Mouse (Mus musculus): ENCODE results near the gene Mecom. TPM values are rescaled to one million over a fixed set of nuclear protein-coding genes. Genes with fewer than 3 reads are reported as not detected.

Mecom gene
- polyA plus RNA-seq, 1 experiment from 2014 or later: 13.0 TPM

- Histone ChIP-seq H3K4me2 (ENCODE audit: low read depth, low read length) (peak overlapping the region; percentile 89), H3K9ac (ENCODE audit: low read depth, low read length) (peak overlapping the region; percentile 71), H3K27me3 (replicated peaks; ENCODE audit: control insufficient read depth, insufficient read depth, low read length) (peaks cover 35% of the 10 kb centered on the region), H3K36me3 (ENCODE audit: control insufficient read depth, insufficient read depth, low read length) (no peaks in the 10 kb centered on the region), H3K4me3 (ENCODE audit: low read depth, low read length) (peak overlapping the region; percentile 58), H3K4me1 (ENCODE audit: control insufficient read depth, insufficient read depth, low read length) (peaks cover 12% of the 10 kb centered on the region), H3K9me3 (ENCODE audit: control insufficient read depth, low read length) (no peaks in the 10 kb centered on the region), H3K27ac (replicated peaks; ENCODE audit: low read depth, low read length) (peak overlapping the region; percentile 83; the same call in 1 of the 2 replicates)
- ATAC-seq (ENCODE audit: low read depth) (no peak), DNase-seq (ENCODE audit: low spot score) (no peak)
- WGBS: 5% methylated on average over 17 of the region's 17 CpGs
Measured at GRCm38 (mm10) chr3:30506329-30507027, 41.3 kb downstream of the Mecom start.

- DNase-seq (ENCODE audit: low spot score): no peak
- peak overlapping the region; percentile 89; the same call in 1 of the 2 replicates for H3K4me2 ChIP-seq (ENCODE audit: low read depth, low read length)
- H3K9ac ChIP-seq (ENCODE audit: low read depth, low read length): no peak overlapping the region
- WGBS: 26% methylated on average over 16 of the region's 16 CpGs
- H3K27ac ChIP-seq (replicated peaks; ENCODE audit: low read depth, low read length): peak overlapping the region; percentile 55
- no peak overlapping the region for H3K4me3 ChIP-seq (ENCODE audit: low read depth, low read length)
- peaks cover 12% of the 10 kb centered on the region for H3K4me1 ChIP-seq (ENCODE audit: control insufficient read depth, insufficient read depth, low read length)
- ATAC-seq (ENCODE audit: low read depth): no peak
- H3K9me3 ChIP-seq (ENCODE audit: control insufficient read depth, low read length): no peaks in the 10 kb centered on the region
- H3K27me3 ChIP-seq (replicated peaks; ENCODE audit: control insufficient read depth, insufficient read depth, low read length): peaks cover 29% of the 10 kb centered on the region
- H3K36me3 ChIP-seq (ENCODE audit: control insufficient read depth, insufficient read depth, low read length): no peaks in the 10 kb centered on the region
Measured at GRCm38 (mm10) chr3:30505741-30506251, 42.0 kb downstream of the Mecom start.

GRCm38 (mm10) chr3:30504561-30504960 lies 43.2 kb downstream of the Mecom start:
- H3K9ac ChIP-seq (ENCODE audit: low read depth, low read length): no peak overlapping the region
- 41% methylated on average over 7 of the region's 7 CpGs for WGBS
- H3K4me1 ChIP-seq (ENCODE audit: control insufficient read depth, insufficient read depth, low read length): peaks cover 12% of the 10 kb centered on the region
- DNase-seq (ENCODE audit: low spot score) (no peak), ATAC-seq (ENCODE audit: low read depth) (no peak)
- no peak overlapping the region for H3K27ac ChIP-seq (replicated peaks; ENCODE audit: low read depth, low read length)
- H3K27me3 ChIP-seq (replicated peaks; ENCODE audit: control insufficient read depth, insufficient read depth, low read length): peaks cover 18% of the 10 kb centered on the region
- no peak overlapping the region for H3K4me3 ChIP-seq (ENCODE audit: low read depth, low read length)
- H3K4me2 ChIP-seq (ENCODE audit: low read depth, low read length): no peak overlapping the region
- H3K9me3 ChIP-seq (ENCODE audit: control insufficient read depth, low read length): no peaks in the 10 kb centered on the region
- no peaks in the 10 kb centered on the region for H3K36me3 ChIP-seq (ENCODE audit: control insufficient read depth, insufficient read depth, low read length)

DNA sequence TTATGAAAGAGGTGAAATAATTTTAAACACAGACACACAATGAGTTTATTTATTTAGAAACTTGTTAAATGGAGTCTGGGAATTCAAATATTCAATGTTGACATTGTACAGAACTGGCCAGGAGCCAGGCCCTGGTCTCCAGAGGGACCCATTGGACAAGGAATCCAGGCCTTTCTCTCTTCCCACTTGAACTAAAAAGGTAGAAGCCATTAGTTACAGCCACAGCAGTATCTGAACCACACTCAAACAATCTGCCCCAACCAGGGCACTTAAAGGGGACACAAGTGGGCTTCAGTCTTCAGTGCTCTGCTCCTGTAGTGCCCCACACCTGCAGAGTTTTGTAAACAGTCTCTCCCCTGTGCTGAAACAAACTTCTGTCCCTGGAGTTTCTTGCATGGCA lies 44.0 kb downstream of the Mecom start:
- DNase-seq (ENCODE audit: low spot score): no peak
- H3K4me3 ChIP-seq (ENCODE audit: low read depth, low read length): no peak overlapping the region

GRCm38 (mm10) chr3:30498202-30498828 lies 49.5 kb downstream of the Mecom start:
- H3K4me1 ChIP-seq (ENCODE audit: control insufficient read depth, insufficient read depth, low read length): 0 out of 2 replicates have a peak, but pooled peaks cover 5% of the 10 kb centered on the region
- no peaks in the 10 kb centered on the region for H3K36me3 ChIP-seq (ENCODE audit: control insufficient read depth, insufficient read depth, low read length)
- no peak overlapping the region for H3K4me3 ChIP-seq (ENCODE audit: low read depth, low read length)
- no peak overlapping the region for H3K27ac ChIP-seq (replicated peaks; ENCODE audit: low read depth, low read length)
- H3K27me3 ChIP-seq (replicated peaks; ENCODE audit: control insufficient read depth, insufficient read depth, low read length): no peaks in the 10 kb centered on the region
- peak; percentile 84; the same call in 1 of the 2 replicates for ATAC-seq (ENCODE audit: low read depth)
- H3K9ac ChIP-seq (ENCODE audit: low read depth, low read length): peak overlapping the region; percentile 6; the same call in 1 of the 2 replicates
- H3K9me3 ChIP-seq (ENCODE audit: control insufficient read depth, low read length): peaks cover 3% of the 10 kb centered on the region; the same call in 1 of the 2 replicates
- H3K4me2 ChIP-seq (ENCODE audit: low read depth, low read length): no peak overlapping the region
- DNase-seq (ENCODE audit: low spot score): no peak
- 20% methylated on average over 9 of the region's 9 CpGs for WGBS

More for the DNA sequence above, 44.0 kb downstream of the Mecom start:
- no peaks in the 10 kb centered on the region for H3K9me3 ChIP-seq (ENCODE audit: control insufficient read depth, low read length)
- peaks cover 12% of the 10 kb centered on the region for H3K4me1 ChIP-seq (ENCODE audit: control insufficient read depth, insufficient read depth, low read length)
- H3K9ac ChIP-seq (ENCODE audit: low read depth, low read length): no peak overlapping the region
- no peak overlapping the region for H3K4me2 ChIP-seq (ENCODE audit: low read depth, low read length)
- H3K27ac ChIP-seq (replicated peaks; ENCODE audit: low read depth, low read length): no peak overlapping the region
- peaks cover 11% of the 10 kb centered on the region; the same call in 1 of the 2 replicates for H3K27me3 ChIP-seq (replicated peaks; ENCODE audit: control insufficient read depth, insufficient read depth, low read length)
- ATAC-seq (ENCODE audit: low read depth): no peak
- no peaks in the 10 kb centered on the region for H3K36me3 ChIP-seq (ENCODE audit: control insufficient read depth, insufficient read depth, low read length)

- H3K36me3 ChIP-seq (ENCODE audit: control insufficient read depth, insufficient read depth, low read length): no peaks in the 10 kb centered on the region
- ATAC-seq (ENCODE audit: low read depth) (no peak), DNase-seq (ENCODE audit: low spot score) (no peak)
- no peak overlapping the region for H3K4me3 ChIP-seq (ENCODE audit: low read depth, low read length)
- H3K4me1 ChIP-seq (ENCODE audit: control insufficient read depth, insufficient read depth, low read length): 0 out of 2 replicates have a peak, but pooled peaks cover 5% of the 10 kb centered on the region
- H3K9ac ChIP-seq (ENCODE audit: low read depth, low read length): no peak overlapping the region
- WGBS: 83% methylated on average over 2 of the region's 2 CpGs
- no peaks in the 10 kb centered on the region for H3K27me3 ChIP-seq (replicated peaks; ENCODE audit: control insufficient read depth, insufficient read depth, low read length)
- peaks cover 7% of the 10 kb centered on the region for H3K9me3 ChIP-seq (ENCODE audit: control insufficient read depth, low read length)
- no peak overlapping the region for H3K27ac ChIP-seq (replicated peaks; ENCODE audit: low read depth, low read length)
- H3K4me2 ChIP-seq (ENCODE audit: low read depth, low read length): no peak overlapping the region
Measured at GRCm38 (mm10) chr3:30494371-30494770, 53.4 kb downstream of the Mecom start.

GRCm38 (mm10) chr3:30488808-30489207 lies 59.0 kb downstream of the Mecom start:
- 52% methylated on average over 4 of the region's 4 CpGs for WGBS
- no peak for ATAC-seq (ENCODE audit: low read depth)
- no peak overlapping the region for H3K27ac ChIP-seq (replicated peaks; ENCODE audit: low read depth, low read length)
- no peaks in the 10 kb centered on the region for H3K36me3 ChIP-seq (ENCODE audit: control insufficient read depth, insufficient read depth, low read length)
- no peaks in the 10 kb centered on the region for H3K4me1 ChIP-seq (ENCODE audit: control insufficient read depth, insufficient read depth, low read length)
- H3K9ac ChIP-seq (ENCODE audit: low read depth, low read length): no peak overlapping the region
- DNase-seq (ENCODE audit: low spot score): no peak
- H3K27me3 ChIP-seq (replicated peaks; ENCODE audit: control insufficient read depth, insufficient read depth, low read length): no peaks in the 10 kb centered on the region
- H3K4me3 ChIP-seq (ENCODE audit: low read depth, low read length): no peak overlapping the region
- peaks cover 7% of the 10 kb centered on the region for H3K9me3 ChIP-seq (ENCODE audit: control insufficient read depth, low read length)
- H3K4me2 ChIP-seq (ENCODE audit: low read depth, low read length): no peak overlapping the region

GRCm38 (mm10) chr3:30486422-30486821 lies 61.4 kb downstream of the Mecom start:
- Histone ChIP-seq H3K4me3 (ENCODE audit: low read depth, low read length) (no peak overlapping the region), H3K9me3 (ENCODE audit: control insufficient read depth, low read length) (no peaks in the 10 kb centered on the region), H3K4me2 (ENCODE audit: low read depth, low read length) (no peak overlapping the region), H3K27me3 (replicated peaks; ENCODE audit: control insufficient read depth, insufficient read depth, low read length) (no peaks in the 10 kb centered on the region), H3K36me3 (ENCODE audit: control insufficient read depth, insufficient read depth, low read length) (no peaks in the 10 kb centered on the region), H3K9ac (ENCODE audit: low read depth, low read length) (no peak overlapping the region), H3K4me1 (ENCODE audit: control insufficient read depth, insufficient read depth, low read length) (no peaks in the 10 kb centered on the region), H3K27ac (replicated peaks; ENCODE audit: low read depth, low read length) (no peak overlapping the region)
- ATAC-seq (ENCODE audit: low read depth): no peak
- 67% methylated on average over 4 of the region's 4 CpGs for WGBS
- DNase-seq (ENCODE audit: low spot score): no peak

Measured in embryonic facial prominence, embryonic 14.5 days (tissue).